Mouse (Mus musculus) hindbrain, embryonic 11.5 days (tissue): ENCODE measurements at regions not wholly inside any gene's neighbourhood (a gene's known extent, or its start where the extent isn't known, plus 50 kb on each side); places are given as distances from the start of the nearest gene placed in this dataset.

Source experiments
- ATAC-seq: fragments of 200-750 bp; cut with Nextera tagmentation; 2 replicates; pipeline ENCODE4 v1.8.0; 2017; ENCODE audit warnings: mild to moderate bottlenecking, moderate TSS enrichment, moderate library complexity; ENCODE audit not compliant: low FRiP score
- DNase-seq: peaks from one replicate; pipeline ENCODE4 v3.0.0-alpha.2; 2015; ENCODE audit warnings: low spot score
- H3K27ac ChIP-seq: fragments of 300-500 bp; sonication (generic); 2 replicates; pipeline ENCODE4 v1.5.1; 2014; ENCODE audit warnings: mild to moderate bottlenecking, low read depth, low read length
- H3K27me3 ChIP-seq: fragments of 300-500 bp; sonication (generic); 2 replicates; pipeline ENCODE4 v1.6.1; 2014; ENCODE audit warnings: mild to moderate bottlenecking, low read length, moderate library complexity, mixed read lengths; ENCODE audit not compliant: control insufficient read depth, insufficient read depth
- H3K36me3 ChIP-seq: fragments of 300-500 bp; sonication (generic); 2 replicates; pipeline ENCODE4 v1.6.1; 2014; ENCODE audit warnings: mild to moderate bottlenecking, low read length, moderate library complexity, mixed read lengths; ENCODE audit not compliant: control insufficient read depth, insufficient read depth
- H3K4me1 ChIP-seq: fragments of 300-500 bp; sonication (generic); replicated peaks from 2 replicates; pipeline ENCODE4 v1.6.1; 2014; ENCODE audit warnings: low read length, mixed read lengths; ENCODE audit not compliant: control insufficient read depth, insufficient read depth
- H3K4me2 ChIP-seq: fragments of 300-500 bp; sonication (generic); replicated peaks from 2 replicates; pipeline ENCODE4 v1.6.1; 2014; ENCODE audit warnings: mild to moderate bottlenecking, low read depth, low read length
- H3K4me3 ChIP-seq: fragments of 300-500 bp; sonication (generic); 2 replicates; pipeline ENCODE4 v1.5.1; 2014; ENCODE audit warnings: low read depth, low read length
- H3K9ac ChIP-seq: fragments of 300-500 bp; sonication (generic); 2 replicates; pipeline ENCODE4 v1.6.1; 2014; ENCODE audit warnings: low read depth, low read length
- H3K9me3 ChIP-seq: fragments of 300-500 bp; sonication (generic); 2 replicates; pipeline ENCODE4 v1.6.1; 2016; ENCODE audit warnings: low read length; ENCODE audit not compliant: control insufficient read depth
- WGBS: fragments of 180-500 bp; shearing (Covaris S2); extraction: QIAGEN DNeasy Blood & Tissue Kit; methylation state at CpG from one replicate; pipeline ENCODE4 v1.1.7; 2014; 5-methylcytosine and 5-hydroxymethylcytosine counted together

GRCm38 (mm10) chr19:15784644-15785043 lies 162.5 kb downstream of the Psat1 start:
- Histone ChIP-seq H3K4me2 (no peak overlapping the region), H3K27ac (no peak overlapping the region), H3K27me3 (no peaks in the 10 kb centered on the region), H3K9ac (no peak overlapping the region), H3K4me3 (no peak overlapping the region), H3K9me3 (no peaks in the 10 kb centered on the region), H3K36me3 (no peaks in the 10 kb centered on the region), H3K4me1 (no peaks in the 10 kb centered on the region)
- no peak for DNase-seq
- 41% methylated on average over 4 of the region's 4 CpGs for WGBS
- ATAC-seq: no peak

GRCm38 (mm10) chr19:15769651-15770050 lies 177.5 kb downstream of the Psat1 start:
- H3K36me3 ChIP-seq: no peaks in the 10 kb centered on the region
- no peak overlapping the region for H3K4me3 ChIP-seq
- no peak overlapping the region for H3K9ac ChIP-seq
- H3K9me3 ChIP-seq: no peaks in the 10 kb centered on the region
- no peaks in the 10 kb centered on the region for H3K4me1 ChIP-seq
- ATAC-seq (no peak), DNase-seq (no peak)
- H3K4me2 ChIP-seq: no peak overlapping the region
- H3K27ac ChIP-seq: no peak overlapping the region
- H3K27me3 ChIP-seq: no peaks in the 10 kb centered on the region
- 87% methylated on average over 4 of the region's 4 CpGs for WGBS

GRCm38 (mm10) chr19:15761086-15761485 lies 186.1 kb downstream of the Psat1 start:
- WGBS: 81% methylated on average over 4 of the region's 4 CpGs

GRCm38 (mm10) chr19:15745026-15745777 lies 201.9 kb downstream of the Psat1 start:
- Histone ChIP-seq H3K36me3 (no peaks in the 10 kb centered on the region), H3K4me3 (no peak overlapping the region), H3K27me3 (no peaks in the 10 kb centered on the region), H3K4me1 (no peaks in the 10 kb centered on the region), H3K27ac (no peak overlapping the region), H3K9me3 (no peaks in the 10 kb centered on the region), H3K9ac (no peak overlapping the region), H3K4me2 (no peak overlapping the region)
- DNase-seq (no peak), ATAC-seq (peak; percentile 40; the same call in 1 of the 2 replicates)
- 51% methylated on average over 8 of the region's 8 CpGs for WGBS

More at GRCm38 (mm10) chr19:15761086-15761485, 186.1 kb downstream of the Psat1 start:
- ATAC-seq (no peak), DNase-seq (no peak)
- no peak overlapping the region for H3K4me2 ChIP-seq
- H3K4me3 ChIP-seq: no peak overlapping the region
- no peaks in the 10 kb centered on the region for H3K36me3 ChIP-seq
- no peaks in the 10 kb centered on the region for H3K9me3 ChIP-seq
- no peak overlapping the region for H3K9ac ChIP-seq
- no peaks in the 10 kb centered on the region for H3K4me1 ChIP-seq
- H3K27ac ChIP-seq: no peak overlapping the region
- no peaks in the 10 kb centered on the region for H3K27me3 ChIP-seq

- no peak overlapping the region for H3K4me3 ChIP-seq
- no peak overlapping the region for H3K4me2 ChIP-seq
- ATAC-seq: no peak
- no peaks in the 10 kb centered on the region for H3K4me1 ChIP-seq
- H3K9ac ChIP-seq: no peak overlapping the region
- no peak overlapping the region for H3K27ac ChIP-seq
- 81% methylated on average over 2 of the region's 2 CpGs for WGBS
- H3K9me3 ChIP-seq: no peaks in the 10 kb centered on the region
- no peak for DNase-seq
- H3K36me3 ChIP-seq: no peaks in the 10 kb centered on the region
- H3K27me3 ChIP-seq: no peaks in the 10 kb centered on the region
Observed at GRCm38 (mm10) chr19:15736200-15736599, 210.9 kb downstream of the Psat1 start.

- H3K9me3 ChIP-seq: no peaks in the 10 kb centered on the region
- H3K27ac ChIP-seq: no peak overlapping the region
- ATAC-seq (peak; percentile 75), DNase-seq (peak; percentile 54)
- H3K27me3 ChIP-seq: 0 out of 2 replicates have a peak, but pooled peaks cover 2% of the 10 kb centered on the region
- H3K4me1 ChIP-seq: no peaks in the 10 kb centered on the region
- no peaks in the 10 kb centered on the region for H3K36me3 ChIP-seq
- H3K4me3 ChIP-seq: no peak overlapping the region
- no peak overlapping the region for H3K9ac ChIP-seq
- WGBS: 33% methylated on average over 13 of the region's 13 CpGs
- H3K4me2 ChIP-seq: no peak overlapping the region
Observed at GRCm38 (mm10) chr19:15726785-15727406, 220.2 kb downstream of the Psat1 start.

GRCm38 (mm10) chr19:15692379-15693023 lies 254.6 kb downstream of the Psat1 start:
- ATAC-seq (no peak), DNase-seq (no peak)
- Histone ChIP-seq H3K9ac (no peak overlapping the region), H3K4me1 (no peaks in the 10 kb centered on the region), H3K9me3 (no peaks in the 10 kb centered on the region), H3K27me3 (no peaks in the 10 kb centered on the region), H3K27ac (no peak overlapping the region), H3K4me2 (no peak overlapping the region), H3K36me3 (no peaks in the 10 kb centered on the region), H3K4me3 (no peak overlapping the region)
- WGBS: 79% methylated on average over 3 of the region's 3 CpGs

- ATAC-seq: no peak
- H3K9ac ChIP-seq: no peak overlapping the region
- H3K4me1 ChIP-seq: no peaks in the 10 kb centered on the region; the same call in 1 of the 2 replicates
- WGBS: 89% methylated on average over 6 of the region's 6 CpGs
- H3K27ac ChIP-seq: no peak overlapping the region
- DNase-seq: no peak
- H3K27me3 ChIP-seq: no peaks in the 10 kb centered on the region
- H3K4me3 ChIP-seq: no peak overlapping the region
- H3K4me2 ChIP-seq: no peak overlapping the region
- no peaks in the 10 kb centered on the region for H3K36me3 ChIP-seq
- no peaks in the 10 kb centered on the region for H3K9me3 ChIP-seq
Observed at GRCm38 (mm10) chr19:15669996-15670395, 277.1 kb downstream of the Psat1 start.
